Mouse (Mus musculus) liver, postnatal 0 days (tissue): Measurements from ENCODE around the gene Gm10260.

ENCODE experiments used
- CTCF ChIP-seq: sonication (generic); IDR thresholded peaks from 2 replicates; pipeline ENCODE4 v1.5.1; 2016; ENCODE audit warnings: antibody characterized with exemption, low read depth
- EP300 ChIP-seq: IDR thresholded peaks from 2 replicates; pipeline ENCODE4 v1.6.1; 2016; ENCODE audit warnings: antibody characterized with exemption, low read depth, mild to moderate bottlenecking

GRCm38 (mm10) chr13:97778698-97779194, 18.3 kb upstream of the Gm10260 start:
- TF ChIP-seq CTCF (0 out of 2 replicates have a peak, but pooled peaks have one; percentile 7), EP300 (peak; percentile 98)
